Mouse (Mus musculus) G1E (cell line): ENCODE data around the gene Olfr1141. TPM values are rescaled to one million over a fixed set of nuclear protein-coding genes. Genes with fewer than 3 reads are reported as not detected.

ENCODE experiments used
- ATAC-seq: 2 replicates; pipeline ENCODE4 v1.8.0; 2016; ENCODE audit warnings: mild to moderate bottlenecking; ENCODE audit not compliant: insufficient number of reproducible peaks, poor library complexity, low FRiP score, severe bottlenecking; ENCODE audit errors: extremely low read depth
- DNase-seq: peaks from one replicate; pipeline ENCODE4 v3.0.0; 2012; ENCODE audit warnings: low spot score
- H3K27me3 ChIP-seq: 2 replicates; pipeline ENCODE4 v1.6.1; 2012; ENCODE audit warnings: mild to moderate bottlenecking, low read length, inconsistent platforms; ENCODE audit not compliant: insufficient read depth
- H3K36me3 ChIP-seq: replicated peaks from 2 replicates; pipeline ENCODE3; 2012; ENCODE audit warnings: mild to moderate bottlenecking, inconsistent platforms
- H3K4me1 ChIP-seq: 2 replicates; pipeline ENCODE4 v1.6.1; 2012; ENCODE audit warnings: low read depth, low read length, inconsistent platforms, mixed read lengths; ENCODE audit not compliant: insufficient read depth
- H3K4me3 ChIP-seq: 2 replicates; pipeline ENCODE4 v1.5.1; 2012; ENCODE audit warnings: low read depth, mild to moderate bottlenecking, inconsistent platforms, low read length, moderate library complexity, mixed read lengths
- H3K9me3 ChIP-seq: replicated peaks from 2 replicates; pipeline ENCODE4 v1.6.1; 2012; ENCODE audit warnings: inconsistent platforms
- CTCF ChIP-seq: IDR thresholded peaks from 2 replicates; pipeline ENCODE4 v1.5.1; 2012; ENCODE audit warnings: low read depth, low read length, inconsistent platforms, mixed read lengths
- GATA1 ChIP-seq: IDR thresholded peaks from 2 replicates; pipeline ENCODE4 v1.6.1; 2012; ENCODE audit warnings: borderline replicate concordance, low read length, inconsistent platforms, mixed read lengths
- GATA2 ChIP-seq: IDR thresholded peaks from 2 replicates; pipeline ENCODE4 v1.6.1; 2012; ENCODE audit warnings: low read depth, low read length, inconsistent platforms, borderline replicate concordance
- POLR2AphosphoS5 ChIP-seq: IDR thresholded peaks from 2 replicates; pipeline ENCODE4 v1.6.1; 2012; ENCODE audit warnings: low read depth, low read length, inconsistent platforms; ENCODE audit not compliant: insufficient replicate concordance
- TAL1 ChIP-seq: conservative IDR thresholded peaks from 2 replicates; pipeline ENCODE4 v1.6.1; 2012; ENCODE audit warnings: low read depth, low read length, inconsistent platforms, mixed read lengths
- polyA plus RNA-seq: library from polyadenylated mRNA; stranded (reverse); fragments of >175 nt; gene quantifications from 2 replicates; pipeline ENCODE4 v1.2.3, GENCODE M21; 2012
- total RNA-seq, 2 experiments: library from RNA; stranded (forward) in 1 of 2; stranded (reverse) in 1 of 2; fragments of 200-1000 nt in 1 of 2; fragments of >200 nt in 1 of 2; fragmentation: Nextera tagmentation in 1 of 2; gene quantifications; 2 replicates each; pipeline ENCODE4 v1.2.3; 2014 to 2017

Olfr1141 gene
- not detected in 2 replicates for total RNA-seq (2014; fragmentation: Nextera tagmentation)
- total RNA-seq (2017): 0.17 TPM in 1 of 2 replicates, not detected in the other
- polyA plus RNA-seq: not detected in 2 replicates

- H3K9me3 ChIP-seq: no peaks in the 10 kb centered on the region
- H3K36me3 ChIP-seq: no peaks in the 10 kb centered on the region
- no peaks in the 10 kb centered on the region for H3K4me1 ChIP-seq
- no peak for ATAC-seq
- H3K4me3 ChIP-seq: no peak within 1 kb of the TSS
- no peaks in the 10 kb centered on the region for H3K27me3 ChIP-seq
- DNase-seq: no peak
- TF ChIP-seq GATA1 (no peak), GATA2 (no peak), POLR2AphosphoS5 (no peak), CTCF (no peak), TAL1 (no peak)
Observed at GRCm38 (mm10) chr2:87753891-87754290, at the start of gene Olfr1141. Gene Olfr1141, minus strand, starts transcription at chr2:87753991.

- H3K9me3 ChIP-seq: no peaks in the 10 kb centered on the region
- H3K36me3 ChIP-seq: no peaks in the 10 kb centered on the region
- TF ChIP-seq GATA2 (no peak), GATA1 (no peak), CTCF (no peak), TAL1 (no peak), POLR2AphosphoS5 (no peak)
- H3K27me3 ChIP-seq: no peaks in the 10 kb centered on the region
- no peak within 1 kb of the TSS for H3K4me3 ChIP-seq
- DNase-seq: no peak
- no peak for ATAC-seq
- H3K4me1 ChIP-seq: no peaks in the 10 kb centered on the region
Observed at GRCm38 (mm10) chr2:87800292-87800691, 46.5 kb upstream of the Olfr1141 start, which contains the start of gene Olfr1143. Gene Olfr1143, plus strand, starts transcription at chr2:87800592.

GRCm38 (mm10) chr2:87779183-87779582 lies 25.4 kb upstream of the Olfr1141 start, which contains the start of gene Olfr152:
Gene Olfr152, plus strand, starts transcription at chr2:87779483.
- DNase-seq (no peak), ATAC-seq (no peak)
- Histone ChIP-seq H3K27me3 (no peaks in the 10 kb centered on the region), H3K4me3 (no peak within 1 kb of the TSS), H3K36me3 (no peaks in the 10 kb centered on the region), H3K9me3 (peaks cover 5% of the 10 kb centered on the region; the same call in 1 of the 2 replicates), H3K4me1 (no peaks in the 10 kb centered on the region)
- TF ChIP-seq TAL1 (no peak), CTCF (no peak), GATA1 (no peak), GATA2 (no peak), POLR2AphosphoS5 (no peak)

GRCm38 (mm10) chr2:87776143-87776542 lies 22.4 kb upstream of the Olfr1141 start:
- Histone ChIP-seq H3K4me1 (no peaks in the 10 kb centered on the region), H3K4me3 (no peak overlapping the region), H3K9me3 (peaks cover 5% of the 10 kb centered on the region; the same call in 1 of the 2 replicates), H3K36me3 (no peaks in the 10 kb centered on the region), H3K27me3 (no peaks in the 10 kb centered on the region)
- no peak for ATAC-seq
- TF ChIP-seq GATA1 (no peak), CTCF (no peak), GATA2 (no peak), TAL1 (no peak), POLR2AphosphoS5 (no peak)
- no peak for DNase-seq

- Histone ChIP-seq H3K4me3 (no peak within 1 kb of the TSS), H3K36me3 (no peaks in the 10 kb centered on the region), H3K9me3 (peaks cover 2% of the 10 kb centered on the region; the same call in 1 of the 2 replicates), H3K27me3 (no peaks in the 10 kb centered on the region), H3K4me1 (no peaks in the 10 kb centered on the region)
- DNase-seq (no peak), ATAC-seq (no peak)
- TF ChIP-seq TAL1: no peak
- no peak for TF ChIP-seq GATA2
- no peak for TF ChIP-seq GATA1
- no peak for TF ChIP-seq CTCF
- no peak for TF ChIP-seq POLR2AphosphoS5
Observed at GRCm38 (mm10) chr2:87743452-87743851, 10.3 kb downstream of the Olfr1141 start, which contains the start of gene Olfr1140. Gene Olfr1140, plus strand, starts transcription at chr2:87743752.

- TF ChIP-seq GATA2 (no peak), POLR2AphosphoS5 (no peak), TAL1 (no peak), CTCF (no peak), GATA1 (no peak)
- H3K4me1 ChIP-seq: no peaks in the 10 kb centered on the region
- DNase-seq (no peak), ATAC-seq (no peak)
- no peak within 1 kb of the TSS for H3K4me3 ChIP-seq
- H3K27me3 ChIP-seq: no peaks in the 10 kb centered on the region
- peaks cover 2% of the 10 kb centered on the region; the same call in 1 of the 2 replicates for H3K9me3 ChIP-seq
- H3K36me3 ChIP-seq: no peaks in the 10 kb centered on the region
Observed at GRCm38 (mm10) chr2:87739878-87740277, 13.9 kb downstream of the Olfr1141 start, which contains the start of gene Olfr1138. Gene Olfr1138, minus strand, starts transcription at chr2:87739978.

- ATAC-seq: no peak
- no peak for DNase-seq
- H3K27me3 ChIP-seq: no peaks in the 10 kb centered on the region
- H3K9me3 ChIP-seq: peaks cover 5% of the 10 kb centered on the region
- no peak within 1 kb of the TSS for H3K4me3 ChIP-seq
- no peaks in the 10 kb centered on the region for H3K36me3 ChIP-seq
- TF ChIP-seq GATA1: no peak
- no peak for TF ChIP-seq TAL1
- no peak for TF ChIP-seq GATA2
- TF ChIP-seq POLR2AphosphoS5: no peak
- TF ChIP-seq CTCF: no peak
- H3K4me1 ChIP-seq: no peaks in the 10 kb centered on the region
Observed at GRCm38 (mm10) chr2:87713079-87713478, 40.7 kb downstream of the Olfr1141 start, which contains the start of gene Olfr1137. Gene Olfr1137, minus strand, starts transcription at chr2:87713179.

Other genes starting within 250 kb of the Olfr1141 start
Only the 20 nearest of the 28 such genes appear.
- not detected in 2 replicates for gene Olfr1129, start 180.1 kb downstream of the Olfr1141 start, total RNA-seq (2014; fragmentation: Nextera tagmentation)
- 0.06 and 0.49 TPM in 2 replicates for gene Olfr1129, start 180.1 kb downstream of the Olfr1141 start, total RNA-seq (2017)
- gene Olfr1129, start 180.1 kb downstream of the Olfr1141 start, polyA plus RNA-seq: not detected in 2 replicates
- gene Olfr1130, start 147.8 kb downstream of the Olfr1141 start, total RNA-seq (2014; fragmentation: Nextera tagmentation): not detected in 2 replicates
- gene Olfr1130, start 147.8 kb downstream of the Olfr1141 start, total RNA-seq (2017): 0.11 and 0.12 TPM in 2 replicates
- gene Olfr1130, start 147.8 kb downstream of the Olfr1141 start, polyA plus RNA-seq: not detected in 2 replicates
- not detected in 2 replicates for gene Olfr1131, start 126.9 kb downstream of the Olfr1141 start, total RNA-seq (2014; fragmentation: Nextera tagmentation)
- 0.22 TPM in 1 of 2 replicates, not detected in the other for gene Olfr1131, start 126.9 kb downstream of the Olfr1141 start, total RNA-seq (2017)
- gene Olfr1131, start 126.9 kb downstream of the Olfr1141 start, polyA plus RNA-seq: not detected in 2 replicates
- gene Olfr1132, start 116.5 kb downstream of the Olfr1141 start, total RNA-seq (2014; fragmentation: Nextera tagmentation): not detected in 2 replicates
- gene Olfr1132, start 116.5 kb downstream of the Olfr1141 start, total RNA-seq (2017): 0.05 TPM in 1 of 2 replicates, not detected in the other
- not detected in 2 replicates for gene Olfr1132, start 116.5 kb downstream of the Olfr1141 start, polyA plus RNA-seq
- gene Olfr1133, start 106.6 kb downstream of the Olfr1141 start, total RNA-seq (2014; fragmentation: Nextera tagmentation): not detected in 2 replicates
- gene Olfr1133, start 106.6 kb downstream of the Olfr1141 start, total RNA-seq (2017): not detected in 2 replicates
- gene Olfr1133, start 106.6 kb downstream of the Olfr1141 start, polyA plus RNA-seq: not detected in 2 replicates
- not detected in 2 replicates for gene Olfr1134, start 95.5 kb downstream of the Olfr1141 start, total RNA-seq (2014; fragmentation: Nextera tagmentation)
- not detected in 2 replicates for gene Olfr1134, start 95.5 kb downstream of the Olfr1141 start, total RNA-seq (2017)
- gene Olfr1134, start 95.5 kb downstream of the Olfr1141 start, polyA plus RNA-seq: not detected in 2 replicates
- not detected in 2 replicates for gene Olfr1135, start 80.3 kb downstream of the Olfr1141 start, total RNA-seq (2014; fragmentation: Nextera tagmentation)
- 0.05 TPM in 1 of 2 replicates, not detected in the other for gene Olfr1135, start 80.3 kb downstream of the Olfr1141 start, total RNA-seq (2017)
- not detected in 2 replicates for gene Olfr1135, start 80.3 kb downstream of the Olfr1141 start, polyA plus RNA-seq
- gene Olfr1136, start 60.0 kb downstream of the Olfr1141 start, total RNA-seq (2014; fragmentation: Nextera tagmentation): not detected in 2 replicates
- 0.17 TPM in 1 of 2 replicates, not detected in the other for gene Olfr1136, start 60.0 kb downstream of the Olfr1141 start, total RNA-seq (2017)
- not detected in 2 replicates for gene Olfr1136, start 60.0 kb downstream of the Olfr1141 start, polyA plus RNA-seq
- not detected in 2 replicates for gene Olfr1137, start 40.8 kb downstream of the Olfr1141 start, total RNA-seq (2014; fragmentation: Nextera tagmentation)
- gene Olfr1137, start 40.8 kb downstream of the Olfr1141 start, total RNA-seq (2017): 0.11 and 0.29 TPM in 2 replicates
- not detected in 2 replicates for gene Olfr1137, start 40.8 kb downstream of the Olfr1141 start, polyA plus RNA-seq
- not detected in 2 replicates for gene Olfr1138, start 14.0 kb downstream of the Olfr1141 start, total RNA-seq (2014; fragmentation: Nextera tagmentation)
- gene Olfr1138, start 14.0 kb downstream of the Olfr1141 start, total RNA-seq (2017): 0.33 TPM in 1 of 2 replicates, not detected in the other
- gene Olfr1138, start 14.0 kb downstream of the Olfr1141 start, polyA plus RNA-seq: not detected in 2 replicates
- gene Olfr1140, start 10.2 kb downstream of the Olfr1141 start, total RNA-seq (2014; fragmentation: Nextera tagmentation): not detected in 2 replicates
- 0.16 TPM in 1 of 2 replicates, not detected in the other for gene Olfr1140, start 10.2 kb downstream of the Olfr1141 start, total RNA-seq (2017)
- gene Olfr1140, start 10.2 kb downstream of the Olfr1141 start, polyA plus RNA-seq: not detected in 2 replicates
- not detected in 2 replicates for gene Olfr152, start 25.5 kb upstream of the Olfr1141 start, total RNA-seq (2014; fragmentation: Nextera tagmentation)
- gene Olfr152, start 25.5 kb upstream of the Olfr1141 start, total RNA-seq (2017): 0.16 TPM in 1 of 2 replicates, not detected in the other
- not detected in 2 replicates for gene Olfr152, start 25.5 kb upstream of the Olfr1141 start, polyA plus RNA-seq
- gene Olfr1143, start 46.6 kb upstream of the Olfr1141 start, total RNA-seq (2014; fragmentation: Nextera tagmentation): not detected in 2 replicates
- 0.05 and 0.29 TPM in 2 replicates for gene Olfr1143, start 46.6 kb upstream of the Olfr1141 start, total RNA-seq (2017)
- not detected in 2 replicates for gene Olfr1143, start 46.6 kb upstream of the Olfr1141 start, polyA plus RNA-seq
- gene Olfr1145, start 55.8 kb upstream of the Olfr1141 start, total RNA-seq (2014; fragmentation: Nextera tagmentation): not detected in 2 replicates
- not detected in 2 replicates for gene Olfr1145, start 55.8 kb upstream of the Olfr1141 start, total RNA-seq (2017)
- gene Olfr1145, start 55.8 kb upstream of the Olfr1141 start, polyA plus RNA-seq: not detected in 2 replicates
- gene Olfr1148, start 76.5 kb upstream of the Olfr1141 start, total RNA-seq (2014; fragmentation: Nextera tagmentation): not detected in 2 replicates
- gene Olfr1148, start 76.5 kb upstream of the Olfr1141 start, total RNA-seq (2017): 0.11 TPM in 1 of 2 replicates, not detected in the other
- gene Olfr1148, start 76.5 kb upstream of the Olfr1141 start, polyA plus RNA-seq: not detected in 2 replicates
- not detected in 2 replicates for gene Olfr1150-ps1, start 90.0 kb upstream of the Olfr1141 start, total RNA-seq (2014; fragmentation: Nextera tagmentation)
- gene Olfr1150-ps1, start 90.0 kb upstream of the Olfr1141 start, total RNA-seq (2017): 0.06 TPM in 1 of 2 replicates, not detected in the other
- not detected in 2 replicates for gene Olfr1150-ps1, start 90.0 kb upstream of the Olfr1141 start, polyA plus RNA-seq
- not detected in 2 replicates for gene Olfr1151, start 101.9 kb upstream of the Olfr1141 start, total RNA-seq (2014; fragmentation: Nextera tagmentation)
- gene Olfr1151, start 101.9 kb upstream of the Olfr1141 start, total RNA-seq (2017): 0.38 TPM in 1 of 2 replicates, not detected in the other
- not detected in 2 replicates for gene Olfr1151, start 101.9 kb upstream of the Olfr1141 start, polyA plus RNA-seq
- not detected in 2 replicates for gene Olfr1152, start 112.5 kb upstream of the Olfr1141 start, total RNA-seq (2014; fragmentation: Nextera tagmentation)
- 0.12 and 0.16 TPM in 2 replicates for gene Olfr1152, start 112.5 kb upstream of the Olfr1141 start, total RNA-seq (2017)
- gene Olfr1152, start 112.5 kb upstream of the Olfr1141 start, polyA plus RNA-seq: not detected in 2 replicates
- gene Olfr1153, start 141.0 kb upstream of the Olfr1141 start, total RNA-seq (2014; fragmentation: Nextera tagmentation): not detected in 2 replicates
- gene Olfr1153, start 141.0 kb upstream of the Olfr1141 start, total RNA-seq (2017): 0.12 and 0.27 TPM in 2 replicates
- not detected in 2 replicates for gene Olfr1153, start 141.0 kb upstream of the Olfr1141 start, polyA plus RNA-seq
- not detected in 2 replicates for gene Olfr1154, start 151.2 kb upstream of the Olfr1141 start, total RNA-seq (2014; fragmentation: Nextera tagmentation)
- gene Olfr1154, start 151.2 kb upstream of the Olfr1141 start, total RNA-seq (2017): not detected in 2 replicates
- gene Olfr1154, start 151.2 kb upstream of the Olfr1141 start, polyA plus RNA-seq: not detected in 2 replicates